Mouse (Mus musculus) thymus, postnatal 25 days (tissue): ENCODE measurements at regions not wholly inside any gene's neighbourhood (a gene's known extent, or its start where the extent isn't known, plus 50 kb on each side); places are given as distances from the start of the nearest gene placed in this dataset.
"Not testable (repeated sequence)": the region's sequence is repeated elsewhere in the genome, so short reads cannot be mapped to it uniquely, and the experiment has no call there.

ENCODE experiments used
- DNase-seq: peaks from one replicate; pipeline ENCODE4 v3.0.0; 2022

GRCm38 (mm10) chr16:51169294-51169693 is 578.3 kb upstream of the Ccdc54 start:
- no peak for DNase-seq

- DNase-seq, result no peak
Observed at GRCm38 (mm10) chr16:51160768-51161167, 569.8 kb upstream of the Ccdc54 start.

DNA sequence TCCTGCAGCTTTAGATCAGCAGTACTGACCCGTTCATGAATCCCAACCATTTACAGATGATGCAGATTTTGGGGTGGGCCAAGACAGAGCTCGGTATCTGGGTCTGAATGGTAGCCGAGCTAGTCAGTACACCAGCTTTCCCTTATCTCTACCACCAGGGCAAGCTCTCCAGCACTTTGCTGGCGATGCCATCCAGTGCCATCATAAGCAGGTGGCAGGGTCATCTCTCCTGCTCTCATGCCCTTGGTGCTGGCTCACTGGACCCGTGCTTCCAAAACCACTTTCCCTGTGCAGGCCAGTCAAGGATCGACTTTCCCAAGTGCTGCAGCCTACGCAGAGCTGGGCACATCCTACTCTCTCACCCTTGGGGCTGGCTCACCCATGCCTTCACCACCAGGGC is 547.6 kb upstream of the Ccdc54 start:
- DNase-seq, result no peak

DNA sequence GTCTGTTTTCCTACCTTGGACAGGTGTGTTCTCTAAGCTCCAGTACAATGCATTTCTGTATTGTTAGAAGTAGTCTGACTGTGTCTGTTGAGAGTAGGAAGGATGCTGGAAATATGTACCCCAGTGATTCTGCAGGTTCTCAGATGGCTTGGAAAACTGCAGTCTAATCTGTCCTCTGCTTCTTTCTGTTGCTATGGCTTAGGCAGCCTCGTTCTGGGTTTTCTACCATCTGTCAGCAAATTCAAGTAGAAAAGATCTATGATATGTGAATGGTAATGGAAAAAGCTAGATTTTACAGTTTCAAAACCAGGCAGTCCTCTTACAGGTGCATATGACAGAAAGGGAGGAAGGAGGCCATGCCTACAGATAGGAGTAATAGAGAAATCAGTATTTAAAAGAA is 528.9 kb upstream of the Ccdc54 start:
- no peak for DNase-seq

GRCm38 (mm10) chr16:51118365-51118764 is 527.4 kb upstream of the Ccdc54 start:
- DNase-seq, result no peak

GRCm38 (mm10) chr16:51117836-51118235 is 526.9 kb upstream of the Ccdc54 start:
- DNase-seq, result no peak

- DNase-seq, result no peak
Observed at GRCm38 (mm10) chr16:51109864-51110263, 518.9 kb upstream of the Ccdc54 start.

- no peak for DNase-seq
Observed at GRCm38 (mm10) chr16:51107421-51107820, 516.5 kb upstream of the Ccdc54 start.

- DNase-seq, result no peak
Observed at GRCm38 (mm10) chr16:51086556-51086955, 495.6 kb upstream of the Ccdc54 start.

DNA sequence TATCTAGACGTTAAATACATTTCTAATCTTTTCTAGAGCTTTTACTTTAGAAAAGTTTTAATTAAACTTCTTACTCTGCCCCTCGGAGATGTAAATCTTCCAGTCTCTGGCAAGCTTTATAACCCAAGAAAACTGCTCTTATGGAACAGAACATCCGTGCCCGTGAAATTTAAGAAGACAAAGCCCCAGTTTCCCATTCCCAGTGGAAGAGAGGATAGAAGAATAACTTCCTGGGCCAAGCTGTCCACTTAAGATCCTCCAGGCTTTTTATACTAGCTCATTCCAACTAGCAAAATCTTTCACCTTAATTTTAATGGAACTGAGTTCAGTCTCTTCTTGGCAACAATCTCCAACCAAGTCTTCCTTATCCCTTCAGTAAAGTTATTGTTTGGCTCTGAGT is 489.2 kb upstream of the Ccdc54 start:
- no peak for DNase-seq

GRCm38 (mm10) chr16:51048650-51049049 is 457.7 kb upstream of the Ccdc54 start:
- no peak for DNase-seq

GRCm38 (mm10) chr16:51048169-51048568 is 457.2 kb upstream of the Ccdc54 start:
- DNase-seq, result no peak

- DNase-seq, result no peak
Observed at GRCm38 (mm10) chr16:51041311-51041710, 450.4 kb upstream of the Ccdc54 start.

DNA sequence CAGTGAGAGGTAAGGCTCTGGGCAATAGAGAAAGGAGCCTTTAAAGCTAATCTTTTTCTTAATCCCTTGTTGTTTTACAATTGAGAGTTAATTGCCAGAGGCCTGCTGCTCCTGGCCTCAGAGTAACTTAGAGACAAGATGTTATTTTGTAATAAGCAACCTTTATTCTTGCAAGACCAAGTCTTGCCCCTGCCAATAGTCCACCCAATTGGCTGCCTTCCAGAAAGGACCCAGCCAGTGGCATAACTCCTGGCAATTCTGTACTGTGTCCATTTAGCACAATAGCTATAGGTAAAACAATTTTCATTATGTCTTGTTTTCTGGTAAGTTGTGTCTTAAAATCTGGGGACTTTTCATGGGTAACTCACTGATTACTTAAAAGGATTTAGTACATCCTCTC is 411.9 kb upstream of the Ccdc54 start:
- no peak for DNase-seq

DNA sequence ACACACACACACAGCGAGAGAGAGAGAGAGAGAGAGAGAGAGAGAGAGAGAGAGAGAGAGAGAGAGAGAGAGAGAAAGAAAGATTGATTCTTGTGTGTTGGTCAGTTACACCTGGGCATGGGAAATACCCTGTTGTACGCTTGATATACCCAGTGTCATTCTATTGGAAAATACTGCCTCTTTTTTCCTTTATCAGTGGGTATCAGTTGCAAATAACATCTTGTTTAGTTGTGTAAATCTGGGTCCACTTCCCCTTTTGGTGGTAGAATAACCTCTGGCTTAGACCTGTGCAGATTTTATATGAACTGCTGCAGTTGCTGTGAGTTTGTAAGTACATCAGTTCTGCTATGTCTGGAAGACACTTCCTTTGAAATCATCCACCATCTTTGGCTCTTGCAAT is 373.4 kb upstream of the Ccdc54 start:
- DNase-seq, result no peak

DNA sequence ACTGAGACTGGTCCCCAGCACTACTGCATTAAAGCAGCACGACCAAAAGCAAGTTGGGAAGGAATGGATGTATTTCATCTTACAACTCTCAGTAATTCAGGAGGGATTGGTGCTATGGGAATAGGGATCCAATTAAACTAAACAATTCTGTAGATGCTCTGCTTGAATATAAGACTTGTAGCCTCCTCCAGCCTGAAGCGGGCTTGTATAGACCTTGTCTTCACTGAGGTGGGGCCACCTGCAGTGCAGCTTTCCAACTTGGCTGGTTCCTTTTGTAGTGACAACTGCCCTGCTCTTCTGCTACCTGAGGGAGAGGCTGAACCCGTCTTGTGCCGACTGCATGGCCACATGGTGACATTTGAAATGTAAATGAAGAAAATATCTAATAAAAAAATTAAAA is 353.1 kb upstream of the Ccdc54 start:
- no peak for DNase-seq

GRCm38 (mm10) chr16:50943581-50943980 is 352.6 kb upstream of the Ccdc54 start:
- not testable (repeated sequence) for DNase-seq

GRCm38 (mm10) chr16:50942291-50942690 is 351.3 kb upstream of the Ccdc54 start:
- no peak for DNase-seq

GRCm38 (mm10) chr16:50939316-50939715 is 348.4 kb upstream of the Ccdc54 start:
- DNase-seq, result no peak

- no peak for DNase-seq
Observed at GRCm38 (mm10) chr16:50907732-50908131, 316.8 kb upstream of the Ccdc54 start.

GRCm38 (mm10) chr16:50899151-50899550 is 308.2 kb upstream of the Ccdc54 start:
- no peak for DNase-seq

GRCm38 (mm10) chr16:50877926-50878325 is 287.0 kb upstream of the Ccdc54 start:
- no peak for DNase-seq

DNA sequence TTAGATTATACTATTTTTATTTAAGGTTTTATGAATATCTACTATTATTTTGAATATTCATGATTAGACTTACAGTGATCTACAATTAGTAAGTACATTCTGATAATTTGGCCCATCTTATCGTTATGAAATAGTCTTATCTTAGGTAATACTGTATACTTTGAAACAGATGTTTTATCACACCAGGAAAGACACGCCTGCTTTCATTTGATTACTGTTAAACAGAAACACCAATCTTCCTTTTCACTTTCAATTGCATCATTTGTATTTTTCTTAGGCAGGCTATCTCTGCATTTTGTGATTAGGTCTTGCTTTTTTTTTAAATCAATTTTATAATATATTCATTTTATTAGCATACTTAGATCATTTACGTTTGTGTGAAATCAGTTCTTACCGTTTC is 280.4 kb upstream of the Ccdc54 start:
- no peak for DNase-seq

- no peak for DNase-seq
Observed at GRCm38 (mm10) chr16:50863565-50863964, 272.6 kb upstream of the Ccdc54 start.

DNA sequence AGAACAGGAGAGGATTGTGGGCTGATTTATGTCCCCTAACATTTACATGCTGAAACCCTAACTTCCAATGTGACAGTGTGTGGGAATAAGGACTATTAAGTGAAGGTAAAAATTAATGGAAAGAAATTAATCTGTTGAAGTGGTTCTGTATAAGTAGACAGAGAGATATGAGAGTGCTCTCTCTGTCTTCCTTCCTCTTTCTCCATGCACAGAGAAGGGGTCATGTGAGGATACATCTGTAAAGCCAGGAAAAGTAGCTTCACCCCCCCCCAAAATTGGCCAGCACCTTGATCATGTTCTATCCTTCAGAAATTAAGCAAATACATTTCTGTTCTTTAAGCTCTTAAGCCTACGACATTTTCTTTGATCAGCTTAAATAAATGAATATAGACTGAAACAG is 268.6 kb upstream of the Ccdc54 start:
- DNase-seq, result no peak

- no peak for DNase-seq
Observed at GRCm38 (mm10) chr16:50852081-50852480, 261.1 kb upstream of the Ccdc54 start.
